In genomic region chr12:53624379-53625021, GRCm38 (mm10) we compare ENCODE assay signal across 13 mouse cellular contexts.
A peak's percentile ranks its signal among the peaks of the same experiment; 100 is the strongest.
DNase-seq lines count a peak whose midpoint lies in the region; ATAC-seq and TF ChIP-seq lines count a peak whose summit lies in the region.
"Had no signal": no experiment of that assay in that cellular context is flagged by ENCODE, and none has a peak within 500 bp of the region (broad histone marks: within the 10 kb centered on the region; RNA-seq: fewer than 3 reads in every experiment).

No protein-coding gene starts in this region.

- DNase-seq in forebrain, embryonic 10.5 days (ENCODE audit: extremely low spot score, low spot score), result peak; percentile 22
- no peak for DNase-seq in forebrain, postnatal 0 days
- DNase-seq in neural tube, embryonic 11.5 days (ENCODE audit: low spot score), result peak; percentile 20
- no peak for DNase-seq in neural tube, embryonic 10.5 days (ENCODE audit: extremely low spot score, low spot score)
- peak; percentile 63 for DNase-seq in retina, postnatal 1 day
- no peak for DNase-seq in left cerebral cortex, adult 2 months (ENCODE audit: extremely low spot score in 1 of 2, low spot score in 2 of 2)
- DNase-seq: gastrocnemius, postnatal 25 days; kidney, adult 8-10 months; right cerebral cortex, postnatal 25 days; thymus, postnatal 4 days had no signal

- no peaks in the 10 kb centered on the region for H3K9me3 ChIP-seq in forebrain, embryonic 10.5 days
- H3K9me3 ChIP-seq in forebrain, postnatal 0 days (ENCODE audit: low read length), result no peaks in the 10 kb centered on the region
- H3K9me3 ChIP-seq in neural tube, embryonic 11.5 days (ENCODE audit: control insufficient read depth, low read length), result no peaks in the 10 kb centered on the region
- H3K9me3 ChIP-seq in limb, embryonic 13.5 days, result no peaks in the 10 kb centered on the region
- no peaks in the 10 kb centered on the region for H3K9me3 ChIP-seq in intestine, embryonic 16.5 days (ENCODE audit: control insufficient read depth, low read length)

- intact Hi-C loops in left cerebral cortex, adult 2 months (cut with DNase I), result no loop called here

- 59% methylated on average over 11 of the region's 11 CpGs for WGBS in forebrain, embryonic 10.5 days
- WGBS in forebrain, postnatal 0 days, result 25% methylated on average over 11 of the region's 11 CpGs
- 25% methylated on average over 11 of the region's 11 CpGs for WGBS in neural tube, embryonic 11.5 days
- 13% methylated on average over 11 of the region's 11 CpGs for WGBS in limb, embryonic 13.5 days
- 66% methylated on average over 11 of the region's 11 CpGs for WGBS in intestine, embryonic 16.5 days

- H3K27me3 ChIP-seq in forebrain, embryonic 10.5 days (ENCODE audit: poor library complexity, severe bottlenecking), result no peaks in the 10 kb centered on the region
- no peaks in the 10 kb centered on the region for H3K27me3 ChIP-seq in forebrain, postnatal 0 days (ENCODE audit: insufficient read depth, low read length)
- no peaks in the 10 kb centered on the region for H3K27me3 ChIP-seq in neural tube, embryonic 11.5 days (ENCODE audit: control insufficient read depth, insufficient read depth, low read length)
- H3K27me3 ChIP-seq in limb, embryonic 13.5 days, result peaks cover 27% of the 10 kb centered on the region
- H3K27me3 ChIP-seq in intestine, embryonic 16.5 days (replicated peaks; ENCODE audit: control insufficient read depth, insufficient read depth, low read length), result no peaks in the 10 kb centered on the region

- H3K36me3 ChIP-seq in forebrain, embryonic 10.5 days (replicated peaks), result no peaks in the 10 kb centered on the region
- no peaks in the 10 kb centered on the region for H3K36me3 ChIP-seq in forebrain, postnatal 0 days (ENCODE audit: insufficient read depth)
- H3K36me3 ChIP-seq in neural tube, embryonic 11.5 days (ENCODE audit: control insufficient read depth, insufficient read depth, low read length), result no peaks in the 10 kb centered on the region
- no peaks in the 10 kb centered on the region for H3K36me3 ChIP-seq in limb, embryonic 13.5 days
- H3K36me3 ChIP-seq in intestine, embryonic 16.5 days (ENCODE audit: control insufficient read depth, insufficient read depth, low read length), result no peaks in the 10 kb centered on the region

- no peak for TF ChIP-seq CTCF in forebrain, postnatal 0 days (IDR thresholded peaks at IDR 0.05; ENCODE audit: low read depth)
- no peak for TF ChIP-seq CTCF in left cerebral cortex, adult 2 months (IDR thresholded peaks at IDR 0.05)

- no peak overlapping the region for H3K4me2 ChIP-seq in forebrain, postnatal 0 days (ENCODE audit: low read depth)
- no peak overlapping the region for H3K4me2 ChIP-seq in neural tube, embryonic 11.5 days (ENCODE audit: low read depth)
- peak overlapping the region; percentile 53 for H3K4me2 ChIP-seq in limb, embryonic 13.5 days (replicated peaks)
- no peak overlapping the region for H3K4me2 ChIP-seq in intestine, embryonic 16.5 days (ENCODE audit: low read depth, low read length)

- H3K4me3 ChIP-seq in forebrain, embryonic 10.5 days, result no peak overlapping the region
- no peak overlapping the region for H3K4me3 ChIP-seq in forebrain, postnatal 0 days (ENCODE audit: low read depth, low read length)
- no peak overlapping the region for H3K4me3 ChIP-seq in neural tube, embryonic 11.5 days (ENCODE audit: low read depth, low read length)
- H3K4me3 ChIP-seq in limb, embryonic 13.5 days, result no peak overlapping the region
- no peak overlapping the region for H3K4me3 ChIP-seq in left cerebral cortex, adult 2 months
- H3K4me3 ChIP-seq in intestine, embryonic 16.5 days (ENCODE audit: low read length), result no peak overlapping the region

- peaks cover 57% of the 10 kb centered on the region for H3K4me1 ChIP-seq in forebrain, embryonic 10.5 days
- H3K4me1 ChIP-seq in forebrain, postnatal 0 days (ENCODE audit: insufficient read depth), result peaks cover 6% of the 10 kb centered on the region; the same call in 1 of the 2 replicates
- peaks cover 15% of the 10 kb centered on the region; the same call in 1 of the 2 replicates for H3K4me1 ChIP-seq in neural tube, embryonic 11.5 days (ENCODE audit: control insufficient read depth, insufficient read depth, low read length)
- H3K4me1 ChIP-seq in limb, embryonic 13.5 days, result peaks cover 28% of the 10 kb centered on the region
- no peaks in the 10 kb centered on the region for H3K4me1 ChIP-seq in intestine, embryonic 16.5 days (ENCODE audit: control insufficient read depth, insufficient read depth, low read length)

- H3K27ac ChIP-seq in forebrain, embryonic 10.5 days, result peak overlapping the region; percentile 80
- H3K27ac ChIP-seq in forebrain, postnatal 0 days (ENCODE audit: low read depth, low read length), result no peak overlapping the region
- no peak overlapping the region for H3K27ac ChIP-seq in neural tube, embryonic 11.5 days (ENCODE audit: low read depth, low read length)
- H3K27ac ChIP-seq in limb, embryonic 13.5 days, result no peak overlapping the region
- H3K27ac ChIP-seq in left cerebral cortex, adult 2 months, result no peak overlapping the region
- no peak overlapping the region for H3K27ac ChIP-seq in intestine, embryonic 16.5 days (ENCODE audit: low read length)
- H3K27ac ChIP-seq: macrophage had no signal

- no peak for ATAC-seq in forebrain, postnatal 0 days
- no peak for ATAC-seq in neural tube, embryonic 11.5 days (ENCODE audit: insufficient read depth, low FRiP score, low TSS enrichment)
- ATAC-seq in limb, embryonic 13.5 days (ENCODE audit: low FRiP score, low read depth), result peak; percentile 49; the same call in 1 of the 2 replicates
- no peak for ATAC-seq in intestine, embryonic 16.5 days

- no peak overlapping the region for H3K9ac ChIP-seq in forebrain, postnatal 0 days
- no peak overlapping the region for H3K9ac ChIP-seq in neural tube, embryonic 11.5 days (ENCODE audit: low read length)
- no peak overlapping the region for H3K9ac ChIP-seq in limb, embryonic 13.5 days
- H3K9ac ChIP-seq in intestine, embryonic 16.5 days (ENCODE audit: low read depth, low read length), result no peak overlapping the region

Comparison
In these comparisons a context has a peak if more than half of its experiments do, and no peak if none do; other contexts are left out.
1. DNase-seq: peak in forebrain, embryonic 10.5 days (single experiment), neural tube, embryonic 11.5 days (single experiment) and retina, postnatal 1 day (single experiment); none in forebrain, postnatal 0 days (single experiment), neural tube, embryonic 10.5 days (single experiment) and left cerebral cortex, adult 2 months (0 of 2).